Mouse (Mus musculus): ENCODE data around the gene Exosc3.

Exosc3 gene

DNA sequence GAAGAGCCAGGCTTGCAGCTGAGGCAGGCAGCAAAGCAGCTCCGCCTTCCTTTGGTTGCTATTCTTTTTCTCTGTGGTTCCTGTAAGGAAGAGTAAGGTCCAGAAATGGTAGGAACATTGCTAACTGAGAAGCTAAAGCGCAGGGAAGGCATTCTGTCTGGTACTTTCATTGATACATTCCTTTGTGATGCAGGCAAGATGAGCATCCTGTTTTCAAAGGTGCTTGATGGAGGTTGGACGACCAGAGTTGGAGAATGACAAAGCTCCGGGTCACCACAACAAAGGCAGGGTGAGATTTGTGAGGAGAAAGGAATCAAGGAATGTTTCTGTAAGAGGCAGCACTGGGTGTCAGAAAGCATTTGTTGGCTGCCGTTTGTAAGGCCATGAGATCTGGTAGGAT lies 54.6 kb downstream of the Exosc3 start:
- no peak for ATAC-seq (ENCODE audit: insufficient number of reproducible peaks, low FRiP score, low TSS enrichment)

DNA sequence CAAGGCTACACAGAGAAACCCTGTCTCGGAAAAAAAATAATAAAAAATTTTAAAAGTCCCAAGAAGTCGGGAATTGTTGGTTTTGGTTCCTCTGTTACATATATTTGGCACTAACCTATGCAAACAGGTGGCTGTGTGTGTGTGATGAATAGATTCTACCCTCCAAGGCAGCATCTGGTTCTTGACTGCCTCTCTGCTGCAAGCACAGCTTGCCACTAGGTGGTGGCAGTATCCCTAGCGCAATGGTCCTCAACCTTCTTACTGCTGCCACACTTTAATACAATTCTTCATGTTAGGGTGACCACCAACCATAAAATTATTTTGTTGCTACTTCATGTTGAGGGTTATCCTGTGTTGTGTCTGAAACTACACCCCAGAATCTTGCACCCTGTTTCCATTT lies 56.2 kb downstream of the Exosc3 start:
- no peak for ATAC-seq (ENCODE audit: insufficient number of reproducible peaks, low FRiP score, low TSS enrichment)

DNA sequence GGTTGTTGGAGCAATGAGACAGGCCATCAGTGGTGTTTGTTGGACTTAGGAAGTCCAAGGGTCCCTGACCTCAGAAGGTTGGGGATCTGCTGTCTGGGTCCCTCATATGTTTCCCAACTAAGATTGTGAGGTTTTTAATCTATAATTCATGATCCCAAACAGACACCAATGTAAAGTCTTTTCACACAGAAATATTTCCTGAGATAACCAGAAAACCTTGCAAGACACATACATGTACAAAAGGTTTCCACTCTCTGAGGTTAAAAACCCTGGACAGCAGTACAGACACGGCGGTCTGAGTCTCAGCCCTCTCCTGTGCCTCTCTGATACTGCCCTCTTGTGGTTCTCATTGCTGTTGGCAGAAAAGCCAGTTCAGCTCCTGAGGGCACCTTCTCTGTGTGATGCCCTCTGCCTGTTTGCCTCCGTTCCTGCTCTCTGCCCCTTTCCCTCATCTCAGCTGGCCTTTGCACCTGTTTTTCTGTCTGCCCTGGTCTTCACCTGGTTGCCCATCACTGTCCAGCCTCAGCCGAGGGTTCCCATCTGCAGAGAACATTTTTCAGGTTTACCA lies 62.5 kb downstream of the Exosc3 start:
- ATAC-seq (ENCODE audit: insufficient number of reproducible peaks, low FRiP score, low TSS enrichment), result peak; percentile 60

DNA sequence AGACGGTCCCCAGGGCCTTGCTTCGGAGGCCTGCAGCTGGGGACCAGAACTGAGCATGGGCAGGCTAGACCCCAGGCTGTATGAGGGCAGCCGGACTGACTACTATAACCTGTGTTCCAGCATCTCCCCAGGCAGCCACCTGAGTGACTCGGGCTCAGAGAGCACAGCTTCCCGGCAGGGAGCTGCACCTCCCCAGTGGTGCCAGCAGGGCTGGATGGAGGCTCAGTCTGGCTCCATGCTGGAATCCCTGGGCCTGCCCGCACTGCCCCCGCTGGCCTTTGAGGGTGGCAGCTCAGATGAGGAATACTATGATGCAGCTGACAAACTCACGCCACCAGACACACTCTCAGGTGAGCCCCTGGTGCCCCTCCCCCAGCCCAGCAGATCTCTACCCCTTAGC lies 63.2 kb downstream of the Exosc3 start:
- no peak for ATAC-seq (ENCODE audit: insufficient number of reproducible peaks, low FRiP score, low TSS enrichment)

DNA sequence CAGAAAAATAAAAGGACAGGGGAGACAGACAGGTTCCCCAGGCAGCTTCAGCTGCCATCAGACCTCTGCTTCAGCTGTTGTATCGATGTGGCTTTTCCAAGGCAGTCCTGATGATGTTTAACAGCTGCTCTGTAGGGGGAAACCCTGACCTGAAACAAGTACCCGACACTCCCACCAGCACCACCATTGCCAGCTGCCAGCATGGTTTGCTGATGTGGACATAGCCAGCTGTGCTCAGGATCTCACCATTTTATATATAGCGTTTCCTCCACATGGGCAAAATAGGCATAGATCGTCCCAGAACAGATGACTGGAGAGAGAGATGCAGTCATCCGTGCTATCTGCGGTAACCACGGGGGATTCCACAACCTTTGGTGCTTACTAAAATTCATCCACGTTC lies 66.8 kb downstream of the Exosc3 start:
- no peak for ATAC-seq (ENCODE audit: insufficient number of reproducible peaks, low FRiP score, low TSS enrichment)

DNA sequence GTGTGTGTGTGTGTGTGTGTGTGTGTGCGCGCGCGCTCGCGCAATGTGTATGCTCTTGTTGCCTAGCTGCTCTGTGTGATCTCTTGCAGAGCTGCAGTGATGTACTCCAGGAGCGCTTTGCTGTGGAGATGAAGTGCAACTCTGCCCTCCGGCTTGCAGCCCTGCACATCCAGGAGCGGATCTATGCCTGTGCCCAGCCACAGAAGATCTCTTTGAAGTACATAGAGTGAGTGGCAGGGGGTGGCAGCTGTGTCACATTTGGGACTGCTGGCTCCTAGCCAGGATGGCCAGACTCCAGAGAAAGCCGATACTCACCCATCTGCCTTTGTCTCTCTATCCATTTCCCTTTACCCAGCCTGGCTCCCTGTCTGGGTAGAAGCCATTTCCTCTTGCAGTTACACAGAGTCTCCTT lies 71.5 kb downstream of the Exosc3 start:
- no peak for ATAC-seq (ENCODE audit: insufficient number of reproducible peaks, low FRiP score, low TSS enrichment)

DNA sequence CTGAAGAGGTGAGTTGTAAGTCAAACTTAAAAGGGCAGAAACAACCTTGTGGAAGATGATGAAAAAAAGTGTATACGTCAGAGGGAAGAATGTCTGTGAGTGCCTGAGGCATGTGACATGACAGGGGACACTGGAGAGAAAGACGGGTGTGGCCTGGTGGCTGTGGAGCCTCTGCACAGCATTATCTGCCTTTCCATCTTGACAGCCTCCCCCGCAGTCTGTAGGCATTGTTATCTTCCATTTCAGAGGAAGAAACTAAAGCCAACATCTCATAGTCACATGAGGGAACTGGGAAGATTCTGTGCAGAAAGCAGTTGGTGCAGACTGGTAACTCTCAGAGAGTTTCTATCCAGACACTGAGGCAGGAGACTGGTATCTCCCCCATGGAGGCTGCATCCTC lies 74.6 kb downstream of the Exosc3 start:
- ATAC-seq (ENCODE audit: insufficient number of reproducible peaks, low FRiP score, low TSS enrichment), result no peak

Data from cerebellum, adult (tissue).